Mouse (Mus musculus): ENCODE measurements around the gene Kctd2. TPM values are rescaled to one million over a fixed set of nuclear protein-coding genes. Genes with fewer than 3 reads are reported as not detected.

Kctd2 gene
- total and polyA plus RNA-seq, 3 experiments, result 6.8 to 14.0 (median 13.7) TPM

DNA sequence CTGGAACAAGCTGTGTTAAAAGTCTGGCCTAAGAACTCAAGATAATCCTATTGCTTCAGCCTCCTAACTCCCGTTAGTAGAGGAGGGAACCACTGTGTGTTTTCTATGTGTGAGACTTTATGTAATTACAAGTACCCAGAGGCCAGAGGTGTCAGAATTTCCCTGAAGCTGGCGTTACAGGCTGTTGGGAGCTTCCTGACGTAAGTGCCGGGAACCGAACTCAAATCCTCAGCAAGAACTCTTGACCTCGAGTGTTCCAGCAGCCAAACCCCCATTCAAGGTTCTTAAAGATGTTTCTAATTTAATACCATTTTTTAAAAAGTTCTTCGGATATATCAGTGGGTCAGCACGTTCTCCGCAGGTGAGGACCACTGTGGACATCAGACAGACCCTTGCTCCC lies 38.7 kb upstream of the Kctd2 start:
- dilution Hi-C loops (cut with MboI; ENCODE audit: extremely low pct_ligation_motif_present, extremely low pct_unique_long_range_greater_than_20kb, low sequenced_read_pairs), result no loop called here
- Histone ChIP-seq H3K36me3 (replicated peaks in 1 of 2; ENCODE audit: control insufficient read depth in 1 of 2, insufficient read depth in 1 of 2, low read length in 1 of 2) (no peaks in the 10 kb centered on the region), H3K4me3 (replicated peaks in 1 of 3; ENCODE audit: low read depth in 2 of 3, low read length in 2 of 3, poor library complexity in 1 of 3) (no peak overlapping the region), H3K9me3 (replicated peaks; ENCODE audit: low read length) (peaks cover 19% of the 10 kb centered on the region), H3K4me1 (ENCODE audit: control insufficient read depth in 1 of 2, insufficient read depth in 2 of 2) (no peaks in the 10 kb centered on the region), H3K9ac (ENCODE audit: insufficient read depth, low read depth) (no peak overlapping the region), H3K79me2 (replicated peaks; ENCODE audit: control insufficient read depth, extremely low read depth, insufficient read depth, poor library complexity, severe bottlenecking) (no peaks in the 10 kb centered on the region), H3K4me2 (ENCODE audit: insufficient read depth, low read depth, poor library complexity, severe bottlenecking) (no peak overlapping the region), H3K27ac (ENCODE audit: insufficient read depth, low read depth) (no peak overlapping the region), H3K27me3 (replicated peaks) (peaks cover 65% of the 10 kb centered on the region)
- TF ChIP-seq ELF1 (IDR thresholded peaks at IDR 0.05; ENCODE audit: low read depth, low read length) (no peak), UBTF (IDR thresholded peaks at IDR 0.05; ENCODE audit: low read depth, low read length) (no peak), JUN (IDR thresholded peaks at IDR 0.05; ENCODE audit: insufficient read depth, low read depth, low read length) (no peak), CHD1 (IDR thresholded peaks at IDR 0.05; ENCODE audit: low read depth, low read length) (no peak), E2F4 (IDR thresholded peaks at IDR 0.05; ENCODE audit: insufficient replicate concordance, low read depth, low read length) (no peak), USF1 (IDR thresholded peaks at IDR 0.05; ENCODE audit: low read depth, low read length) (no peak), MAX (IDR thresholded peaks at IDR 0.05; ENCODE audit: low read length) (no peak), ZMIZ1 (IDR thresholded peaks at IDR 0.05; ENCODE audit: low read depth, low read length) (no peak), SMC3 (IDR thresholded peaks at IDR 0.05; ENCODE audit: low read depth, low read length) (no peak), PAX5 (IDR thresholded peaks at IDR 0.05; ENCODE audit: low read length) (no peak), GABPA (IDR thresholded peaks at IDR 0.05; ENCODE audit: insufficient replicate concordance, low read depth, low read length) (no peak), ZKSCAN1 (IDR thresholded peaks at IDR 0.05; ENCODE audit: borderline replicate concordance, low read depth, low read length) (no peak), MEF2A (IDR thresholded peaks at IDR 0.05; ENCODE audit: borderline replicate concordance, low read depth, low read length) (no peak), ETS1 (conservative IDR thresholded peaks at IDR 0.05; ENCODE audit: low read depth, low read length) (no peak), TBP (conservative IDR thresholded peaks at IDR 0.05; ENCODE audit: low read depth, low read length) (no peak), KAT2A (IDR thresholded peaks at IDR 0.05; ENCODE audit: insufficient replicate concordance, low read length) (no peak), CHD2 (IDR thresholded peaks at IDR 0.05; ENCODE audit: low read length) (no peak), TCF12 (IDR thresholded peaks at IDR 0.05; ENCODE audit: low read depth, low read length) (no peak), HCFC1 (IDR thresholded peaks at IDR 0.05; ENCODE audit: low read depth, low read length) (no peak), EP300 (IDR thresholded peaks at IDR 0.05; ENCODE audit: low read length) (no peak)
- in situ Hi-C loops (cut with MboI; ENCODE audit: low pct_ligation_motif_present, low pct_unique_long_range_greater_than_20kb, low sequenced_read_pairs), result no loop called here
- no peak for DNase-seq (ENCODE audit: extremely low read depth)

DNA sequence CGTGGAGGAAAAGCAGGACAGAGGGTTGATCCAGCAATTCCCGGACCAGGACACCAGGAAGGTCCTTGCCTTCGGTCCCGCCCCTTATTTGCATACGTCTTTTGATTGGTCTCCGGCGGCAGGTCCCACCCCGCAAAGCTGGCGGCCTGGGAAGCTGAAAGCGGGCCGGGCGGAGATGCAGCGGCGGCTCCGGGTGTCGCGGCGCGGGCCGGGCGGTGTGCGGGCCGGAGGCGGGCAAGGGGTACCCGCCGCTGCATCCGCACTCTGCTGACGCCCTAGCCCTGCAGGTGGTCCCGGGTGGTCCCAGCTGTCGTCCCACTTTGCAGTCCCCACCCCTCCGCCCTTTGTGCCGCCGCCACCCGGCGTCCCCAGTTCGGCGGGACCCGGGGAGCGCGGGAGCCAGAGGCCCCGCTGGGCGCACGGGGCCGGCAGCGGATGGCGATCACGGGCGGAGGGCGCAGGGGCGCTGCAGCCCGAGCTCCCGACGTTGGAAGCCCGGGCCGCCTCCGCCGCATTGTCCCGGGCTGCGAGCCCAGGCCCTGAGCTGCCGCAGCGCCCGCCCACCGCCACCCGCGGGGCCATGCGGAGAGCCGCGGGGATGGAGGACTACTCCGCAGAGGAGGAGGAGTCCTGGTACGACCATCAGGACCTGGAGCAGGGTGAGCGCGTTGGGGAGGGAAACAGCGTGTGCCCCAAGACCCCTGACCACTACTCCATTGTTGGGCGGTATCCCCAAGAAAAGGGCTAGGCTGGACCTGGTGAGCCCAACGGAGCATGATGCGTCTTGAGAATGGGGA lies 38.0 kb upstream of the Kctd2 start, which contains the start of gene Cdr2l:
TSS of gene Cdr2l (plus strand) at position 174 of the 797 bp plus-strand sequence.
- dilution Hi-C loops (cut with MboI; ENCODE audit: extremely low pct_ligation_motif_present, extremely low pct_unique_long_range_greater_than_20kb, low sequenced_read_pairs) (no loop called here), in situ Hi-C loops (cut with MboI; ENCODE audit: low pct_ligation_motif_present, low pct_unique_long_range_greater_than_20kb, low sequenced_read_pairs) (no loop called here)
- H3K9me3 ChIP-seq (replicated peaks; ENCODE audit: low read length), result peaks cover 19% of the 10 kb centered on the region
- peaks cover 66% of the 10 kb centered on the region for H3K27me3 ChIP-seq (replicated peaks)
- H3K4me2 ChIP-seq (ENCODE audit: insufficient read depth, low read depth, poor library complexity, severe bottlenecking), result no peak within 1 kb of the TSS
- no peaks in the 10 kb centered on the region for H3K4me1 ChIP-seq (ENCODE audit: control insufficient read depth in 1 of 2, insufficient read depth in 2 of 2)
- H3K36me3 ChIP-seq (replicated peaks in 1 of 2; ENCODE audit: control insufficient read depth in 1 of 2, insufficient read depth in 1 of 2, low read length in 1 of 2), result no peaks in the 10 kb centered on the region
- TF ChIP-seq USF2 (conservative IDR thresholded peaks at IDR 0.05; ENCODE audit: low read depth, low read length) (no peak), MAZ (IDR thresholded peaks at IDR 0.05; ENCODE audit: low read depth, low read length) (no peak), IRF4 (IDR thresholded peaks at IDR 0.05; ENCODE audit: low read depth, low read length) (no peak), ZMIZ1 (IDR thresholded peaks at IDR 0.05; ENCODE audit: low read depth, low read length) (no peak), RAD21 (IDR thresholded peaks at IDR 0.05; ENCODE audit: low read depth, low read length) (no peak), JUND (conservative IDR thresholded peaks at IDR 0.05; ENCODE audit: low read depth, low read length) (no peak), ZC3H11A (IDR thresholded peaks at IDR 0.05; ENCODE audit: low read depth, low read length) (no peak), MXI1 (IDR thresholded peaks at IDR 0.05; ENCODE audit: low read depth, low read length) (no peak), ELF1 (IDR thresholded peaks at IDR 0.05; ENCODE audit: low read depth, low read length) (no peak), HCFC1 (IDR thresholded peaks at IDR 0.05; ENCODE audit: low read depth, low read length) (no peak), POLR2AphosphoS2 (IDR thresholded peaks at IDR 0.05; ENCODE audit: low read depth, low read length) (no peak)
- no peak within 1 kb of the TSS for H3K9ac ChIP-seq (ENCODE audit: insufficient read depth, low read depth)
- DNase-seq (ENCODE audit: extremely low read depth), result no peak
- H3K4me3 ChIP-seq (replicated peaks in 1 of 3; ENCODE audit: low read depth in 2 of 3, low read length in 2 of 3, poor library complexity in 1 of 3), result no peak within 1 kb of the TSS
- H3K79me2 ChIP-seq (replicated peaks; ENCODE audit: control insufficient read depth, extremely low read depth, insufficient read depth, poor library complexity, severe bottlenecking), result no peaks in the 10 kb centered on the region
- no peak within 1 kb of the TSS for H3K27ac ChIP-seq (ENCODE audit: insufficient read depth, low read depth)

Data from CH12.LX (cell line).